Comparison of ENCODE assay signal across 8 mouse cellular contexts in genomic region chr19:36409280-36409860, GRCm38 (mm10).
DNase-seq lines count a peak whose midpoint lies in the region; ATAC-seq and TF ChIP-seq lines count a peak whose summit lies in the region.

No protein-coding gene starts in this region.

- under 1% methylated on average over 46 of the region's 53 CpGs for WGBS in heart, embryonic 15.5 days
- under 1% methylated on average over 47 of the region's 53 CpGs for WGBS in liver, embryonic 14.5 days (ENCODE audit: insufficient replicate concordance)
- 1% methylated on average over 32 of the region's 53 CpGs for WGBS in neural tube, embryonic 11.5 days
- under 1% methylated on average over 30 of the region's 53 CpGs for WGBS in stomach, postnatal 0 days

- peak overlapping the region; percentile 25; the same call in 1 of the 2 replicates for H3K27ac ChIP-seq in brown adipose tissue, adult 24 weeks (replicated peaks; ENCODE audit: low read depth, low read length)
- peak overlapping the region; percentile 87 for H3K27ac ChIP-seq in heart, embryonic 15.5 days
- peak overlapping the region; percentile 40; the same call in 1 of the 2 replicates for H3K27ac ChIP-seq in liver, embryonic 14.5 days
- H3K27ac ChIP-seq in neural tube, embryonic 11.5 days (ENCODE audit: low read depth, low read length), result peak overlapping the region; percentile 34; the same call in 1 of the 2 replicates
- peak overlapping the region; percentile 83 for H3K27ac ChIP-seq in stomach, postnatal 0 days (replicated peaks)

- no peak for TF ChIP-seq CTCF in liver, embryonic 14.5 days (IDR thresholded peaks at IDR 0.05; ENCODE audit: low read depth)
- no peak for TF ChIP-seq CTCF in stomach, postnatal 0 days (IDR thresholded peaks at IDR 0.05; ENCODE audit: low read depth)

- peak; percentile 98 for DNase-seq in CD4-positive, CD25-positive, alpha-beta regulatory T cell, adult 2 months (ENCODE audit: low read depth, low spot score)
- DNase-seq in fibroblast of lung, adult 2 months (ENCODE audit: low read depth), result peak; percentile 53
- peak; percentile 96 to 97 for DNase-seq in kidney, postnatal 25 days
- peak; percentile 84 to 86 (median 86) for DNase-seq in liver, embryonic 14.5 days (ENCODE audit: low read depth in 3 of 3, low spot score in 3 of 3)
- DNase-seq in neural tube, embryonic 11.5 days (ENCODE audit: low spot score), result peak; percentile 90
- DNase-seq in stomach, postnatal 0 days (ENCODE audit: low spot score), result peak; percentile 96

- no peaks in the 10 kb centered on the region; the same call in 1 of the 2 replicates for H3K4me1 ChIP-seq in brown adipose tissue, adult 24 weeks (ENCODE audit: control insufficient read depth, insufficient read depth, insufficient read length, low read length)
- H3K4me1 ChIP-seq in heart, embryonic 15.5 days (replicated peaks), result peaks cover 21% of the 10 kb centered on the region
- H3K4me1 ChIP-seq in liver, embryonic 14.5 days (replicated peaks; ENCODE audit: control insufficient read depth in 2 of 2, insufficient read depth in 2 of 2, low read length in 1 of 2), result peaks cover 13 to 22% of the 10 kb centered on the region in 2 experiments
- H3K4me1 ChIP-seq in neural tube, embryonic 11.5 days (ENCODE audit: control insufficient read depth, insufficient read depth, low read length), result no peaks in the 10 kb centered on the region
- H3K4me1 ChIP-seq in stomach, postnatal 0 days (replicated peaks; ENCODE audit: control insufficient read depth, insufficient read depth), result no peaks in the 10 kb centered on the region

- peak overlapping the region; percentile 69 for H3K4me2 ChIP-seq in heart, embryonic 15.5 days
- peak overlapping the region; percentile 90 for H3K4me2 ChIP-seq in liver, embryonic 14.5 days (ENCODE audit: low read depth)
- peak overlapping the region; percentile 84 for H3K4me2 ChIP-seq in neural tube, embryonic 11.5 days (ENCODE audit: low read depth)
- H3K4me2 ChIP-seq in stomach, postnatal 0 days (replicated peaks; ENCODE audit: low read depth), result peak overlapping the region; percentile 83

- peak; percentile 99 for ATAC-seq in heart, embryonic 15.5 days (replicated peaks; ENCODE audit: insufficient number of reproducible peaks, insufficient read depth, low FRiP score, low read depth)
- ATAC-seq in liver, embryonic 14.5 days (ENCODE audit: insufficient read depth), result peak; percentile 100
- peak; percentile 97 for ATAC-seq in neural tube, embryonic 11.5 days (ENCODE audit: insufficient read depth, low FRiP score, low TSS enrichment)
- ATAC-seq in stomach, postnatal 0 days (ENCODE audit: low FRiP score, low TSS enrichment), result peak; percentile 100

- peak overlapping the region; percentile 85 for H3K9ac ChIP-seq in heart, embryonic 15.5 days
- H3K9ac ChIP-seq in liver, embryonic 14.5 days (replicated peaks), result peak overlapping the region; percentile 83
- peak overlapping the region; percentile 65 for H3K9ac ChIP-seq in neural tube, embryonic 11.5 days (ENCODE audit: low read length)
- H3K9ac ChIP-seq in stomach, postnatal 0 days (ENCODE audit: low read length), result peak overlapping the region; percentile 84

- H3K27me3 ChIP-seq in heart, embryonic 15.5 days, result no peaks in the 10 kb centered on the region
- no peaks in the 10 kb centered on the region; the same call in 1 of the 2 replicates for H3K27me3 ChIP-seq in liver, embryonic 14.5 days (ENCODE audit: control insufficient read depth, insufficient read depth, low read length)
- peaks cover 12% of the 10 kb centered on the region; the same call in 1 of the 2 replicates for H3K27me3 ChIP-seq in neural tube, embryonic 11.5 days (ENCODE audit: control insufficient read depth, insufficient read depth, low read length)
- H3K27me3 ChIP-seq in stomach, postnatal 0 days (ENCODE audit: control insufficient read depth, insufficient read depth, low read length), result no peaks in the 10 kb centered on the region

- 0 out of 2 replicates have a peak, but pooled peaks cover 6% of the 10 kb centered on the region for H3K36me3 ChIP-seq in heart, embryonic 15.5 days
- H3K36me3 ChIP-seq in liver, embryonic 14.5 days (replicated peaks; ENCODE audit: control insufficient read depth, insufficient read depth, low read depth), result peaks cover 7% of the 10 kb centered on the region
- no peaks in the 10 kb centered on the region for H3K36me3 ChIP-seq in neural tube, embryonic 11.5 days (ENCODE audit: control insufficient read depth, insufficient read depth, low read length)
- H3K36me3 ChIP-seq in stomach, postnatal 0 days (ENCODE audit: control insufficient read depth, insufficient read depth, low read length), result no peaks in the 10 kb centered on the region

- peak overlapping the region; percentile 98 for H3K4me3 ChIP-seq in brown adipose tissue, adult 24 weeks (ENCODE audit: insufficient read depth, low read depth, low read length)
- H3K4me3 ChIP-seq in heart, embryonic 15.5 days, result peak overlapping the region; percentile 63
- H3K4me3 ChIP-seq in liver, embryonic 14.5 days (ENCODE audit: insufficient read depth in 1 of 2, low read depth in 2 of 2, low read length in 2 of 2), result peak overlapping the region; percentile 74 to 87
- H3K4me3 ChIP-seq in neural tube, embryonic 11.5 days (ENCODE audit: low read depth, low read length), result peak overlapping the region; percentile 75
- peak overlapping the region; percentile 67 for H3K4me3 ChIP-seq in stomach, postnatal 0 days (ENCODE audit: low read depth, low read length)

- TF ChIP-seq EP300 in liver, embryonic 14.5 days (IDR thresholded peaks at IDR 0.05; ENCODE audit: low read depth), result no peak
- TF ChIP-seq EP300 in stomach, postnatal 0 days (optimal IDR thresholded peaks at IDR 0.05), result no peak

- no peaks in the 10 kb centered on the region for H3K9me3 ChIP-seq in heart, embryonic 15.5 days (replicated peaks)
- H3K9me3 ChIP-seq in liver, embryonic 14.5 days (ENCODE audit: control insufficient read depth, low read length), result no peaks in the 10 kb centered on the region
- H3K9me3 ChIP-seq in neural tube, embryonic 11.5 days (ENCODE audit: control insufficient read depth, low read length), result no peaks in the 10 kb centered on the region
- no peaks in the 10 kb centered on the region for H3K9me3 ChIP-seq in stomach, postnatal 0 days (ENCODE audit: control insufficient read depth, low read length)

Comparison
In these comparisons a context has a peak if more than half of its experiments do, and no peak if none do; other contexts are left out.
1. Peak in every context shown above with its lines: DNase-seq, ATAC-seq, H3K4me3 ChIP-seq and H3K27ac ChIP-seq.
2. H3K27ac ChIP-seq: peak in every context shown above with its lines; median percentile 87 in heart, embryonic 15.5 days; 83 in stomach, postnatal 0 days; 40 in liver, embryonic 14.5 days; 34 in neural tube, embryonic 11.5 days; 25 in brown adipose tissue, adult 24 weeks.